Mouse (Mus musculus): ENCODE results near the gene Sfxn5.

DNA sequence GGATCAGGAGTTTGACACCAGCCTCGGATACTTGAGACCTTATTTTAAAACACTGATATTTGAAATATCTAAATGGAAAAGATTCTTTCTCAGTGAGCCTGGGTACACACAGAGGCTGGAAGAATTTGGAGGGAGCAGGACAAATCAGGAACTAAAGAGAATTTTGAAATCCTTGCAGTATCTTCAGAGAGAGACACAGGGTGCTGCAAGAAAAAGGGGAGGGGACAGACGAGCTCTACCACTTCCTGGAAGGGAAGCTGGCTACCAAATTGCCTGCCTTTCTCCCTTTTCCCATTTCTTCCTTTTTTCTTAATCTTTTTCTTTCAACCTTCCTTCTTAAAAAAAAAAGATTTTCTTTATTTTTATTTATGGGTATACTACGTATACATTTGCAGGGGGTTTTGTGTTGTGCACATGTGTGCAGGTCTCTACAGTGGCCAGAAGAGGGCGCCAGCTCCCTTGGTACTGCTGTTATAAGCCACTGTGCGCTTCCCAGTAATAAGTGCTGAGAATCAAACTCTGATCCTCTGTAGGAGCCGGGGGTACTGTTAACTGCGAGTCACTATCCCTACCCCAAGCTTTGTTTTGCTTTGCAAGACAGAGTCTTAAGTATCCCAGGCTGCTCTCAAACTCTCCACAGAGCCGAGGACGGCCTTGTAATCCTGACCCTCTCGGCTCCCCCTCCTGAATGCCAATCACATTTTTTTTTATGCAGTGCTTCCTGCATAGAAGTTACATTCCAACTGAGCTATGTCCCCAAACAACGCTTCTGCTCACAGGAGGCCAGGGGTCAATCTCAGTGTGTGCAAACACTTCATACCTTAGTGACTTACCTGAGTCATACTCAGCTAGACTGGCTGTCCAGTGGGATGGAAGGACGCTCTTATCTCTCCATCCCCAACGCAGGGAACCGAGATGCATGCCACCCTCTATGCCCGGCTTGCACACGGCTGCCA is 42.1 kb downstream of the Sfxn5 start:
- TF ChIP-seq CTCF (IDR thresholded peaks at IDR 0.05; ENCODE audit: borderline replicate concordance, extremely low read depth, insufficient read depth, insufficient read length) (peak; percentile 30; the same call in 1 of the 2 replicates), POLR2A (IDR thresholded peaks at IDR 0.05; ENCODE audit: borderline replicate concordance, extremely low read depth, insufficient read depth, insufficient read length, poor library complexity, severe bottlenecking) (no peak)
